Mouse (Mus musculus) kidney, postnatal 0 days (tissue): ENCODE data around the gene Ghdc. TPM values are rescaled to one million over a fixed set of nuclear protein-coding genes. Genes with fewer than 3 reads are reported as not detected.

Source experiments
- ATAC-seq: fragments of 200-750 bp; cut with Nextera tagmentation; replicated peaks from 2 replicates; pipeline ENCODE4 v1.8.0; 2017; ENCODE audit warnings: low read depth, moderate number of reproducible peaks, moderate TSS enrichment, moderate library complexity; ENCODE audit not compliant: low FRiP score
- DNase-seq: peaks from one replicate; pipeline ENCODE4 v3.0.0-alpha.2; 2016; ENCODE audit warnings: low spot score
- H3K27ac ChIP-seq: fragments of 300-500 bp; sonication (generic); 2 replicates; pipeline ENCODE4 v1.5.1; 2014; ENCODE audit warnings: mild to moderate bottlenecking
- H3K27me3 ChIP-seq: fragments of 300-500 bp; sonication (generic); 2 replicates; pipeline ENCODE4 v1.6.1; 2014; ENCODE audit warnings: low read length, mixed read lengths; ENCODE audit not compliant: insufficient read depth
- H3K36me3 ChIP-seq: fragments of 300-500 bp; sonication (generic); 2 replicates; pipeline ENCODE4 v1.6.1; 2014; ENCODE audit warnings: low read length, mixed read lengths; ENCODE audit not compliant: insufficient read depth
- H3K4me1 ChIP-seq: fragments of 300-500 bp; sonication (generic); replicated peaks from 2 replicates; pipeline ENCODE4 v1.6.1; 2014; ENCODE audit warnings: antibody characterized with exemption, low read length, mixed read lengths; ENCODE audit not compliant: insufficient read depth
- H3K4me2 ChIP-seq: fragments of 300-500 bp; sonication (generic); 2 replicates; pipeline ENCODE4 v1.6.1; 2014; ENCODE audit warnings: mild to moderate bottlenecking, low read length, moderate library complexity, mixed read lengths
- H3K4me3 ChIP-seq: fragments of 300-500 bp; sonication (generic); replicated peaks from 2 replicates; pipeline ENCODE4 v1.5.1; 2014; ENCODE audit warnings: low read depth, low read length
- H3K9ac ChIP-seq: fragments of 300-500 bp; sonication (generic); 2 replicates; pipeline ENCODE4 v1.6.1; 2014; ENCODE audit warnings: low read depth, low read length
- H3K9me3 ChIP-seq: fragments of 300-500 bp; sonication (generic); replicated peaks from 2 replicates; pipeline ENCODE4 v1.6.1; 2016; ENCODE audit warnings: low read length, inconsistent platforms, mixed read lengths
- CTCF ChIP-seq: IDR thresholded peaks from 2 replicates; pipeline ENCODE4 v1.5.1; 2016; ENCODE audit warnings: antibody characterized with exemption, low read depth, mild to moderate bottlenecking, moderate library complexity
- WGBS: fragments of 180-500 bp; shearing (Covaris S2); extraction: QIAGEN DNeasy Blood & Tissue Kit; methylation state at CpG from one replicate; pipeline ENCODE4 v1.1.7; 2014; 5-methylcytosine and 5-hydroxymethylcytosine counted together
- polyA plus RNA-seq: library from polyadenylated mRNA; unstranded; fragments of >200 nt; fragmentation: Nextera tagmentation; extraction: Ambion mirVana; gene quantifications from 2 replicates; pipeline ENCODE4 v1.2.1, GENCODE M21; 2015

Ghdc gene
- polyA plus RNA-seq, 1 experiment from 2014 or later: 4.8 TPM

GRCm38 (mm10) chr11:100724919-100725512 is 45.7 kb downstream of the Ghdc start:
- no peak for TF ChIP-seq CTCF
- H3K36me3 ChIP-seq: no peaks in the 10 kb centered on the region
- WGBS: 34% methylated on average over 5 of the region's 5 CpGs
- H3K9ac ChIP-seq: no peak overlapping the region
- no peaks in the 10 kb centered on the region for H3K27me3 ChIP-seq
- H3K4me2 ChIP-seq: no peak overlapping the region
- peaks cover 15% of the 10 kb centered on the region; the same call in 1 of the 2 replicates for H3K4me1 ChIP-seq
- H3K9me3 ChIP-seq: no peaks in the 10 kb centered on the region
- ATAC-seq (no peak), DNase-seq (peak; percentile 59)
- no peak overlapping the region for H3K4me3 ChIP-seq
- peak overlapping the region; percentile 62 for H3K27ac ChIP-seq

DNA sequence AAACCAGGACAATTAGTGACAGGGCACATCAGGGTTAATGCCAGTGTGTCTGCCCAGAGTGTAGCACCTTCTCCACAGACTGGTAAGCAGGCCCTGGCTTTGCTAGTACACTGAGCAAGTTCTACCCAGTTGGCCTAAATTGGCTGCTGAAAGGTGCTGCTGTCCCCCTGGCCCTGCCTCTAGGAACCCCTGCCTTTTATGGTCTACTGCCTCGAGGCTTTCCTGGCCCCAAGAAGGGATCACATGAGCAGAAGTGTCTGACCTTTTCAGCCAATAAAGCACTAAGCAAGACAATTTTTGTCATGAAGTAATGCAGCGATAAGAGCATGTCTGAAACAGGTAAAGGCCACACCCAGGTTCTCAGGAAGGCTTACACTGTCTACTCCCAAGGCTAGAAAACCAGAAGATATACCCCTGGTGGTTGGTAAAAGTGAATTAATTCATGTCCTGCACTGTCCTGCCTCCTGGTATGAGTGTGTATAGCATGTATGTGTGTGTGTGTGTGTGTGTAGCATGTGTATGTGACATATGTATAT is 48.2 kb downstream of the Ghdc start:
- no peaks in the 10 kb centered on the region for H3K27me3 ChIP-seq
- no peak for ATAC-seq
- peaks cover 12% of the 10 kb centered on the region for H3K36me3 ChIP-seq
- TF ChIP-seq CTCF: no peak
- H3K27ac ChIP-seq: peak overlapping the region; percentile 70
- H3K4me1 ChIP-seq: peaks cover 15% of the 10 kb centered on the region; the same call in 1 of the 2 replicates
- no peak overlapping the region for H3K4me3 ChIP-seq
- H3K9ac ChIP-seq: no peak overlapping the region
- WGBS: 39% methylated on average over 2 of the region's 2 CpGs
- no peak overlapping the region for H3K4me2 ChIP-seq
- H3K9me3 ChIP-seq: no peaks in the 10 kb centered on the region
- no peak for DNase-seq

- Histone ChIP-seq H3K27ac (peak overlapping the region; percentile 70), H3K4me2 (no peak overlapping the region), H3K9me3 (no peaks in the 10 kb centered on the region), H3K27me3 (no peaks in the 10 kb centered on the region), H3K36me3 (peaks cover 16% of the 10 kb centered on the region), H3K9ac (no peak overlapping the region), H3K4me3 (no peak overlapping the region), H3K4me1 (peaks cover 15% of the 10 kb centered on the region; the same call in 1 of the 2 replicates)
- ATAC-seq: no peak
- 66% methylated on average over 8 of the region's 8 CpGs for WGBS
- no peak for DNase-seq
- TF ChIP-seq CTCF: no peak
Observed at GRCm38 (mm10) chr11:100721776-100722492, 48.8 kb downstream of the Ghdc start.

DNA sequence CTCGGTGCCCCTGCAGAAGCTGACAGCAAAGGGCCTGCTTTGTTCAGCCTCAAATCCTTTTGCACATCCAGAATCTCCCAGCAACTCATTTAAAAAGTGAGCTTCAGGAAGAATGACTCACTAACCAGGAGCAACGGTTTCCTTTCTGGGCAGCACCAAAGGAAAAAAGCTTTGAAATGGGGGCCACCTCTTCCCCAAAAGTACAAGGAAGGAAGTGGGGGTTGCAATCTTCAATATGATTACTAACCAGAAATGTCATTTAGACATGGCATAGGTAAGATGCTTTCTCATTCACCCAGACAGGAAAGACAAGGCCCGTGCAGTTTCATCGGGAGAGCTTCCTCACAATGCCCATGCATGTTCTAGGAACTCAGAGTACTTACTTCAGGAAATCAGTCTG is 49.5 kb downstream of the Ghdc start:
- peaks cover 15% of the 10 kb centered on the region; the same call in 1 of the 2 replicates for H3K4me1 ChIP-seq
- whole genome bisulfite sequencing: 64% methylated on average over 4 of the region's 4 CpGs
- DNase-seq (peak; percentile 33), ATAC-seq (no peak)
- H3K27ac ChIP-seq: peak overlapping the region; percentile 70
- TF ChIP-seq CTCF: no peak
- peaks cover 18% of the 10 kb centered on the region for H3K36me3 ChIP-seq
- H3K4me2 ChIP-seq: no peak overlapping the region
- H3K27me3 ChIP-seq: no peaks in the 10 kb centered on the region
- H3K4me3 ChIP-seq: no peak overlapping the region
- H3K9ac ChIP-seq: no peak overlapping the region
- no peaks in the 10 kb centered on the region for H3K9me3 ChIP-seq

GRCm38 (mm10) chr11:100720345-100720744 is 50.4 kb downstream of the Ghdc start:
- no peak for TF ChIP-seq CTCF
- H3K27ac ChIP-seq: 0 out of 2 replicates have a peak overlapping the region, but pooled peaks have one; percentile 70
- no peak for ATAC-seq

DNA sequence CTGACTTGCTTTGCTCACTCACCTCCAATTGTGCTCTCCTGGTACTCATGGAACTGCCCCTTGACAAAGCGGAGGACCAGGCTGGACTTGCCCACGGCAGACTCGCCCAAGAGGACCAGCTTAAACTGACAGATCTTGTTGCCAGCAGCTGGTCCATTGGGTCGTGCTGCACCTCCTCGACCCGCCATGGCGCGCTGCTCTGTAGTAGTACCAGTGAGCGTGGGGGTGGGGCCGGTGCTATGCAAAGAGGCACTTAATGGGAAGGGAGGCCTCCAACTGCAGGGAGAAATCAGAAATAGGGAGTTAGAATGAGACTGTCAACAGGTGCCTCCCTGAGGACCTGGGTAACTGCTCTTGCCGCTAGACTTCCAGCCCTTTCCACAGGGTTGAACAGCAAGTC is 50.9 kb downstream of the Ghdc start:
- H3K4me3 ChIP-seq: no peak overlapping the region
- no peaks in the 10 kb centered on the region for H3K9me3 ChIP-seq
- peaks cover 28% of the 10 kb centered on the region for H3K36me3 ChIP-seq
- H3K27me3 ChIP-seq: no peaks in the 10 kb centered on the region
- ATAC-seq: no peak
- H3K27ac ChIP-seq: peak overlapping the region; percentile 9; the same call in 1 of the 2 replicates
- H3K9ac ChIP-seq: no peak overlapping the region
- H3K4me1 ChIP-seq: peaks cover 9% of the 10 kb centered on the region; the same call in 1 of the 2 replicates
- TF ChIP-seq CTCF: no peak
- no peak overlapping the region for H3K4me2 ChIP-seq
- 83% methylated on average over 11 of the region's 11 CpGs for WGBS
- no peak for DNase-seq

More at GRCm38 (mm10) chr11:100720345-100720744, 50.4 kb downstream of the Ghdc start:
- no peak for DNase-seq
- Histone ChIP-seq H3K9me3 (no peaks in the 10 kb centered on the region), H3K9ac (no peak overlapping the region), H3K4me3 (no peak overlapping the region), H3K4me2 (no peak overlapping the region), H3K36me3 (peaks cover 27% of the 10 kb centered on the region), H3K4me1 (peaks cover 14% of the 10 kb centered on the region; the same call in 1 of the 2 replicates), H3K27me3 (no peaks in the 10 kb centered on the region)
- WGBS: 70% methylated on average over 5 of the region's 5 CpGs
